Mouse (Mus musculus): ENCODE measurements around the gene Spock2. TPM values are rescaled to one million over a fixed set of nuclear protein-coding genes. Genes with fewer than 3 reads are reported as not detected.

The Spock2 gene
- polyA plus RNA-seq (2012; rRNA removed), result 362 and 366 TPM in 2 replicates

- DNase-seq (ENCODE audit: extremely low spot score in 1 of 2, low spot score in 1 of 2), result peak; percentile 68 to 88
Observed at GRCm38 (mm10) chr10:60106146-60106530, at the start of gene Spock2. Gene Spock2, plus strand, starts transcription at chr10:60106219.

GRCm38 (mm10) chr10:60062173-60062572 lies 43.8 kb upstream of the Spock2 start:
- no peak for DNase-seq (ENCODE audit: extremely low spot score in 1 of 2, low spot score in 1 of 2)

- no peak for DNase-seq (ENCODE audit: extremely low spot score in 1 of 2, low spot score in 1 of 2)
Observed at GRCm38 (mm10) chr10:60062931-60063330, 43.1 kb upstream of the Spock2 start.

GRCm38 (mm10) chr10:60066524-60066923 lies 39.5 kb upstream of the Spock2 start:
- DNase-seq (ENCODE audit: extremely low spot score in 1 of 2, low spot score in 1 of 2), result peak in 1 of 2 experiments; percentile 67

- no peak for DNase-seq (ENCODE audit: extremely low spot score in 1 of 2, low spot score in 1 of 2)
Observed at GRCm38 (mm10) chr10:60075159-60075558, 30.9 kb upstream of the Spock2 start.

- no peak for DNase-seq (ENCODE audit: extremely low spot score in 1 of 2, low spot score in 1 of 2)
Observed at GRCm38 (mm10) chr10:60077226-60077625, 28.8 kb upstream of the Spock2 start.

- DNase-seq (ENCODE audit: extremely low spot score in 1 of 2, low spot score in 1 of 2), result no peak
Observed at GRCm38 (mm10) chr10:60077736-60078560, 28.1 kb upstream of the Spock2 start.

GRCm38 (mm10) chr10:60078561-60078917 lies 27.5 kb upstream of the Spock2 start:
- DNase-seq (ENCODE audit: extremely low spot score in 1 of 2, low spot score in 1 of 2), result peak in 1 of 2 experiments; percentile 67

- no peak for DNase-seq (ENCODE audit: extremely low spot score in 1 of 2, low spot score in 1 of 2)
Observed at GRCm38 (mm10) chr10:60080171-60080570, 25.8 kb upstream of the Spock2 start.

GRCm38 (mm10) chr10:60080601-60080981 lies 25.4 kb upstream of the Spock2 start:
- no peak for DNase-seq (ENCODE audit: extremely low spot score in 1 of 2, low spot score in 1 of 2)

- no peak for DNase-seq (ENCODE audit: extremely low spot score in 1 of 2, low spot score in 1 of 2)
Observed at GRCm38 (mm10) chr10:60080982-60081825, 24.8 kb upstream of the Spock2 start.

- peak; percentile 27 to 28 for DNase-seq (ENCODE audit: extremely low spot score in 1 of 2, low spot score in 1 of 2)
Observed at GRCm38 (mm10) chr10:60081905-60082304, 24.1 kb upstream of the Spock2 start.

- DNase-seq (ENCODE audit: extremely low spot score in 1 of 2, low spot score in 1 of 2), result no peak
Observed at GRCm38 (mm10) chr10:60084065-60084464, 22.0 kb upstream of the Spock2 start.

- no peak for DNase-seq (ENCODE audit: extremely low spot score in 1 of 2, low spot score in 1 of 2)
Observed at GRCm38 (mm10) chr10:60092311-60092710, 13.7 kb upstream of the Spock2 start.

- DNase-seq (ENCODE audit: extremely low spot score in 1 of 2, low spot score in 1 of 2), result no peak
Observed at GRCm38 (mm10) chr10:60093751-60094150, 12.3 kb upstream of the Spock2 start.

GRCm38 (mm10) chr10:60095558-60095957 lies 10.5 kb upstream of the Spock2 start:
- DNase-seq (ENCODE audit: extremely low spot score in 1 of 2, low spot score in 1 of 2), result no peak

- no peak for DNase-seq (ENCODE audit: extremely low spot score in 1 of 2, low spot score in 1 of 2)
Observed at GRCm38 (mm10) chr10:60096302-60096701, 9.7 kb upstream of the Spock2 start.

- DNase-seq (ENCODE audit: extremely low spot score in 1 of 2, low spot score in 1 of 2), result no peak
Observed at GRCm38 (mm10) chr10:60097146-60097545, 8.9 kb upstream of the Spock2 start.

GRCm38 (mm10) chr10:60097774-60098173 lies 8.2 kb upstream of the Spock2 start:
- peak in 1 of 2 experiments; percentile 50 for DNase-seq (ENCODE audit: extremely low spot score in 1 of 2, low spot score in 1 of 2)

- peak in 1 of 2 experiments; percentile 61 for DNase-seq (ENCODE audit: extremely low spot score in 1 of 2, low spot score in 1 of 2)
Observed at GRCm38 (mm10) chr10:60105391-60106145, 451 bp upstream of the Spock2 start.
